Comparison of ENCODE assay signal across 17 mouse cellular contexts in genomic region chr14:58598867-58599266, GRCm38 (mm10).
DNase-seq lines count a peak whose midpoint lies in the region; ATAC-seq lines count a peak whose summit lies in the region.
"Had no signal": no experiment of that assay in that cellular context is flagged by ENCODE, and none has a peak within 500 bp of the region (broad histone marks: within the 10 kb centered on the region; RNA-seq: fewer than 3 reads in every experiment).

No protein-coding gene starts in this region.

- H3K4me1 ChIP-seq in hindbrain, embryonic 12.5 days, result no peaks in the 10 kb centered on the region
- H3K4me1 ChIP-seq: intestine, embryonic 15.5 days had no signal

- H3K4me3 ChIP-seq in hindbrain, embryonic 12.5 days, result no peak overlapping the region
- H3K4me3 ChIP-seq: forebrain, embryonic 12.5 days; heart, embryonic 15.5 days; intestine, embryonic 15.5 days had no signal

- H3K4me2 ChIP-seq in hindbrain, embryonic 12.5 days (replicated peaks), result no peak overlapping the region
- H3K4me2 ChIP-seq: forebrain, embryonic 12.5 days; heart, embryonic 11.5 days; heart, embryonic 15.5 days; hindbrain, embryonic 14.5 days; intestine, embryonic 15.5 days had no signal

- H3K27ac ChIP-seq in hindbrain, embryonic 12.5 days, result no peak overlapping the region
- H3K27ac ChIP-seq: forebrain, embryonic 12.5 days; heart, embryonic 15.5 days; hindbrain, embryonic 14.5 days; intestine, embryonic 15.5 days had no signal

- H3K9me3 ChIP-seq in hindbrain, embryonic 12.5 days (replicated peaks), result no peaks in the 10 kb centered on the region
- H3K9me3 ChIP-seq: forebrain, embryonic 12.5 days; heart, embryonic 15.5 days; intestine, embryonic 15.5 days had no signal

- DNase-seq in cerebellum, postnatal 14 days, result peak; percentile 27 to 37
- no peak for DNase-seq in cerebellum, adult 11 months
- peak; percentile 82 for DNase-seq in heart, adult 11 months
- no peak for DNase-seq in heart, adult 8-10 months (ENCODE audit: low spot score)
- DNase-seq in retina, postnatal 1 day, result peak; percentile 6
- DNase-seq in retina, embryonic 14.5 days (ENCODE audit: low spot score), result no peak
- DNase-seq: adrenal gland, postnatal 14 days; cerebellum, adult 9-10 months; gastrocnemius, postnatal 36 days; heart, adult 18-20 months; heart, postnatal 14 days had no signal

- WGBS in hindbrain, embryonic 12.5 days, result 90% methylated on average over 3 of the region's 3 CpGs

- no peak overlapping the region for H3K9ac ChIP-seq in hindbrain, embryonic 12.5 days
- H3K9ac ChIP-seq: forebrain, embryonic 12.5 days; heart, embryonic 15.5 days; hindbrain, embryonic 14.5 days; intestine, embryonic 15.5 days had no signal

- ATAC-seq in hindbrain, embryonic 12.5 days (ENCODE audit: low FRiP score), result no peak
- ATAC-seq: intestine, embryonic 15.5 days had no signal

- no peaks in the 10 kb centered on the region for H3K36me3 ChIP-seq in hindbrain, embryonic 12.5 days
- H3K36me3 ChIP-seq: forebrain, embryonic 12.5 days; heart, embryonic 15.5 days; intestine, embryonic 15.5 days had no signal

- H3K27me3 ChIP-seq in hindbrain, embryonic 12.5 days, result no peaks in the 10 kb centered on the region
- H3K27me3 ChIP-seq: forebrain, embryonic 12.5 days; heart, embryonic 15.5 days; intestine, embryonic 15.5 days had no signal

Comparison
In these comparisons a context has a peak if more than half of its experiments do, and no peak if none do; other contexts are left out.
1. DNase-seq: peak in cerebellum, postnatal 14 days (2 of 2), heart, adult 11 months (single experiment) and retina, postnatal 1 day (single experiment); none in cerebellum, adult 11 months (single experiment), heart, adult 8-10 months (single experiment) and retina, embryonic 14.5 days (single experiment).